Mouse (Mus musculus): ENCODE data around the gene Ccdc175.

- TF ChIP-seq CTCF (IDR thresholded peaks at IDR 0.05; ENCODE audit: insufficient read depth, low read depth, low read length) (no peak), POLR2A (IDR thresholded peaks at IDR 0.05; ENCODE audit: insufficient read depth, low read depth, low read length) (no peak)
Measured at GRCm38 (mm10) chr12:72225371-72225770, 40.5 kb upstream of the Ccdc175 start.

Data from olfactory bulb, adult 2 months (tissue).